ENCODE assay signal across 8 mouse cellular contexts in genomic region chr11:100673169-100673568, GRCm38 (mm10). TPM values are rescaled to one million over a fixed set of nuclear protein-coding genes. Genes with fewer than 3 reads are reported as not detected.
DNase-seq lines count a peak whose midpoint lies in the region; ATAC-seq and TF ChIP-seq lines count a peak whose summit lies in the region.
"Had no signal": no experiment of that assay in that cellular context is flagged by ENCODE, and none has a peak within 500 bp of the region (broad histone marks: within the 10 kb centered on the region; RNA-seq: fewer than 3 reads in every experiment).

No protein-coding gene starts in this region.

- no peak for TF ChIP-seq EP300 in heart, adult 2 months (IDR thresholded peaks at IDR 0.05; ENCODE audit: insufficient read depth, low read depth, low read length)

- ATAC-seq in intestine, postnatal 0 days: no peak

- WGBS in heart, adult 2 months: 4% methylated on average over 23 of the region's 23 CpGs
- WGBS in intestine, postnatal 0 days: 8% methylated on average over 23 of the region's 23 CpGs

- H3K27ac ChIP-seq in heart, adult 2 months: peak overlapping the region; percentile 45
- H3K27ac ChIP-seq in intestine, postnatal 0 days (ENCODE audit: low read depth, low read length): no peak overlapping the region

- no peaks in the 10 kb centered on the region for H3K9me3 ChIP-seq in intestine, postnatal 0 days (ENCODE audit: control insufficient read depth)

- DNase-seq in adrenal gland, adult (ENCODE audit: inconsistent age in 2 of 2, low spot score in 1 of 2): peak; percentile 66 to 81
- DNase-seq in embryo, embryonic 11 days: peak; percentile 59
- peak; percentile 71 to 73 for DNase-seq in heart, adult 2 months
- DNase-seq in lung, postnatal 4 days: peak; percentile 49 to 74
- DNase-seq in testis, postnatal 10 days (ENCODE audit: low spot score): peak; percentile 72
- DNase-seq in layer of hippocampus, adult 11-12 months (ENCODE audit: low spot score): no peak

- H3K27me3 ChIP-seq in heart, adult 2 months (ENCODE audit: control insufficient read depth, insufficient read depth, low read length): no peaks in the 10 kb centered on the region
- H3K27me3 ChIP-seq in intestine, postnatal 0 days (replicated peaks; ENCODE audit: control insufficient read depth, insufficient read depth, low read length): no peaks in the 10 kb centered on the region

- H3K36me3 ChIP-seq in heart, adult 2 months (ENCODE audit: control insufficient read depth, insufficient read depth, low read length): no peaks in the 10 kb centered on the region
- H3K36me3 ChIP-seq in intestine, postnatal 0 days (ENCODE audit: control insufficient read depth, insufficient read depth): no peaks in the 10 kb centered on the region

- H3K79me2 ChIP-seq in heart, adult 2 months (replicated peaks; ENCODE audit: control insufficient read depth, insufficient read depth, low read length): no peaks in the 10 kb centered on the region

- H3K4me1 ChIP-seq in heart, adult 2 months (ENCODE audit: control insufficient read depth, insufficient read depth, low read length): peaks cover 5% of the 10 kb centered on the region
- no peaks in the 10 kb centered on the region for H3K4me1 ChIP-seq in intestine, postnatal 0 days (replicated peaks; ENCODE audit: control insufficient read depth, insufficient read depth, low read length)

- peak overlapping the region; percentile 16; the same call in 1 of the 2 replicates for H3K4me3 ChIP-seq in heart, adult 2 months
- no peak overlapping the region for H3K4me3 ChIP-seq in intestine, postnatal 0 days (ENCODE audit: low read depth, low read length)

- TF ChIP-seq POLR2A in heart, adult 2 months (IDR thresholded peaks at IDR 0.05; ENCODE audit: insufficient read depth, low read depth, low read length): no peak

- peak overlapping the region; percentile 25; the same call in 1 of the 2 replicates for H3K9ac ChIP-seq in heart, adult 2 months (ENCODE audit: low read depth, low read length)
- H3K9ac ChIP-seq in intestine, postnatal 0 days (ENCODE audit: low read depth, low read length): no peak overlapping the region

- intact Hi-C loops in heart, adult 2 months (cut with DNase I): no loop called here

- H3K4me2 ChIP-seq in intestine, postnatal 0 days (replicated peaks; ENCODE audit: low read depth): 0 out of 2 replicates have a peak overlapping the region, but pooled peaks have one; percentile 33

- TF ChIP-seq CTCF in heart, adult 2 months (IDR thresholded peaks at IDR 0.05): no peak
- no peak for TF ChIP-seq CTCF in intestine, postnatal 0 days (IDR thresholded peaks at IDR 0.05; ENCODE audit: low read depth)

RNA-seq across cellular contexts. Expression of gene Zfp385c, which starts 19.1 kb away (rescaled TPM):
- total RNA-seq in heart, adult 2 months (2021): under 1 TPM; 0.34 to 0.48 TPM
- polyA plus RNA-seq in heart, adult 2 months (2012; rRNA removed): 0.59 and 0.61 TPM in 2 replicates
- 0.09 and 0.20 TPM in 2 replicates for polyA plus RNA-seq in intestine, postnatal 0 days (2015; fragmentation: Nextera tagmentation; extraction: Ambion mirVana)
- polyA plus RNA-seq: liver, embryonic 16.5 days had no signal

RNA-seq across cellular contexts. Expression of gene Dhx58, which starts 30.9 kb away (rescaled TPM):
- total RNA-seq in heart, adult 2 months (2021): under 1 TPM; 0.55 to 0.70 TPM
- 2.8 and 3.0 TPM in 2 replicates for polyA plus RNA-seq in heart, adult 2 months (2012; rRNA removed)
- 9.8 and 10.0 TPM in 2 replicates for polyA plus RNA-seq in intestine, postnatal 0 days (2015; fragmentation: Nextera tagmentation; extraction: Ambion mirVana)

RNA-seq across cellular contexts. Expression of gene Kat2a, which starts 39.1 kb away (rescaled TPM):
- total RNA-seq in heart, adult 2 months (2021): 10 to 100 TPM; 13.1 to 14.0 TPM
- polyA plus RNA-seq in heart, adult 2 months (2012; rRNA removed): 18.9 and 21.7 TPM in 2 replicates
- polyA plus RNA-seq in intestine, postnatal 0 days (2015; fragmentation: Nextera tagmentation; extraction: Ambion mirVana): 11.8 and 12.3 TPM in 2 replicates

RNA-seq across cellular contexts. Expression of gene Hspb9, which starts 40.5 kb away (rescaled TPM):
- total RNA-seq in heart, adult 2 months (2021): not detected
- 0.50 and 0.62 TPM in 2 replicates for polyA plus RNA-seq in heart, adult 2 months (2012; rRNA removed)
- polyA plus RNA-seq in intestine, postnatal 0 days (2015; fragmentation: Nextera tagmentation; extraction: Ambion mirVana): 0.44 and 0.65 TPM in 2 replicates

RNA-seq across cellular contexts. Expression of gene Dnajc7, which starts 53.2 kb away (rescaled TPM):
- total RNA-seq in heart, adult 2 months (2021): 100 to 1,000 TPM; 107 to 121 TPM
- polyA plus RNA-seq in heart, adult 2 months (2012; rRNA removed): 46.1 and 77.8 TPM in 2 replicates
- polyA plus RNA-seq in intestine, postnatal 0 days (2015; fragmentation: Nextera tagmentation; extraction: Ambion mirVana): 72.9 and 80.2 TPM in 2 replicates
